Mouse (Mus musculus) intestine, embryonic 16.5 days (tissue): ENCODE data around the gene Cdc123. TPM values are rescaled to one million over a fixed set of nuclear protein-coding genes. Genes with fewer than 3 reads are reported as not detected.

ENCODE experiments used
- ATAC-seq: fragments of 200-750 bp; cut with Nextera tagmentation; 2 replicates; pipeline ENCODE4 v1.8.0; 2017; ENCODE audit warnings: moderate TSS enrichment, moderate library complexity
- H3K27ac ChIP-seq: fragments of 300-500 bp; sonication (generic); 2 replicates; pipeline ENCODE4 v1.5.1; 2014; ENCODE audit warnings: mild to moderate bottlenecking, low read length
- H3K27me3 ChIP-seq: fragments of 300-500 bp; sonication (generic); replicated peaks from 2 replicates; pipeline ENCODE4 v1.6.1; 2014; ENCODE audit warnings: low read length, control low read depth, mixed read lengths; ENCODE audit not compliant: control insufficient read depth, insufficient read depth
- H3K36me3 ChIP-seq: fragments of 300-500 bp; sonication (generic); 2 replicates; pipeline ENCODE4 v1.6.1; 2014; ENCODE audit warnings: low read length, control low read depth; ENCODE audit not compliant: control insufficient read depth, insufficient read depth
- H3K4me1 ChIP-seq: fragments of 300-500 bp; sonication (generic); 2 replicates; pipeline ENCODE4 v1.6.1; 2014; ENCODE audit warnings: low read length, control low read depth, mixed read lengths; ENCODE audit not compliant: control insufficient read depth, insufficient read depth
- H3K4me2 ChIP-seq: fragments of 300-500 bp; sonication (generic); 2 replicates; pipeline ENCODE4 v1.6.1; 2014; ENCODE audit warnings: low read depth, low read length, control low read depth
- H3K4me3 ChIP-seq: fragments of 300-500 bp; sonication (generic); 2 replicates; pipeline ENCODE4 v1.5.1; 2014; ENCODE audit warnings: mild to moderate bottlenecking, low read length
- H3K9ac ChIP-seq: fragments of 300-500 bp; sonication (generic); 2 replicates; pipeline ENCODE4 v1.6.1; 2014; ENCODE audit warnings: low read depth, low read length
- H3K9me3 ChIP-seq: fragments of 300-500 bp; sonication (generic); 2 replicates; pipeline ENCODE4 v1.6.1; 2016; ENCODE audit warnings: low read length, control low read depth; ENCODE audit not compliant: control insufficient read depth
- WGBS: fragments of 180-500 bp; shearing (Covaris S2); extraction: QIAGEN DNeasy Blood & Tissue Kit; methylation state at CpG from one replicate; pipeline ENCODE4 v1.1.7; 2014; 5-methylcytosine and 5-hydroxymethylcytosine counted together
- polyA plus RNA-seq: library from polyadenylated mRNA; unstranded; fragments of >200 nt; fragmentation: Nextera tagmentation; extraction: Ambion mirVana; gene quantifications from 2 replicates; pipeline ENCODE4 v1.2.1, GENCODE M21; 2015

The Cdc123 gene
- polyA plus RNA-seq, 1 experiment from 2014 or later: 227 TPM

GRCm38 (mm10) chr2:5793771-5794170 is 51.2 kb downstream of the Cdc123 start:
- Histone ChIP-seq H3K27me3 (no peaks in the 10 kb centered on the region), H3K9ac (no peak overlapping the region), H3K4me1 (no peaks in the 10 kb centered on the region), H3K27ac (no peak overlapping the region), H3K9me3 (no peaks in the 10 kb centered on the region), H3K4me3 (no peak overlapping the region), H3K36me3 (peaks cover 21% of the 10 kb centered on the region), H3K4me2 (no peak overlapping the region)
- whole genome bisulfite sequencing: 85% methylated on average over 10 of the region's 10 CpGs
- no peak for ATAC-seq

DNA sequence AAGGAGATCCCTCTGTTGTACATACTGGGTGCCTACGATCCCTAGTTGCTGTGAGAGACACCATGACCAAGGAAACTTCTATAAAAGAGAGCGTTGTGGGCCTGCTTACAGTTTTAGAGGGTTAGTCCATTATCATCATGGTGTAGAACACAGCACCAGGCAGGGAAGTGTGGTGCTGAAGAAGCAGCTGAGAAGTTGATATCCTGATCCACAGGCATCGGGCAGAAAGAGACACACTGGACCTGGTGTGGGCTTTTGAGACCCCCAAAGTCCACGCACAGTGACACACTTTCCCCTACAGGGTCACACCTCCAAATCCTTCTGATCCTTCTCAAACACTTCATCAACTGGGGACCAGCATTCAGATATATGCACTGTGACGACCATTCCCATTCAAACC is 52.9 kb downstream of the Cdc123 start:
- H3K9ac ChIP-seq: no peak overlapping the region
- H3K27me3 ChIP-seq: no peaks in the 10 kb centered on the region
- H3K4me3 ChIP-seq: no peak overlapping the region
- H3K4me1 ChIP-seq: no peaks in the 10 kb centered on the region
- H3K4me2 ChIP-seq: no peak overlapping the region
- no peak for ATAC-seq
- H3K9me3 ChIP-seq: no peaks in the 10 kb centered on the region
- H3K27ac ChIP-seq: no peak overlapping the region
- H3K36me3 ChIP-seq: peaks cover 18% of the 10 kb centered on the region
- WGBS: 94% methylated on average over 5 of the region's 5 CpGs

DNA sequence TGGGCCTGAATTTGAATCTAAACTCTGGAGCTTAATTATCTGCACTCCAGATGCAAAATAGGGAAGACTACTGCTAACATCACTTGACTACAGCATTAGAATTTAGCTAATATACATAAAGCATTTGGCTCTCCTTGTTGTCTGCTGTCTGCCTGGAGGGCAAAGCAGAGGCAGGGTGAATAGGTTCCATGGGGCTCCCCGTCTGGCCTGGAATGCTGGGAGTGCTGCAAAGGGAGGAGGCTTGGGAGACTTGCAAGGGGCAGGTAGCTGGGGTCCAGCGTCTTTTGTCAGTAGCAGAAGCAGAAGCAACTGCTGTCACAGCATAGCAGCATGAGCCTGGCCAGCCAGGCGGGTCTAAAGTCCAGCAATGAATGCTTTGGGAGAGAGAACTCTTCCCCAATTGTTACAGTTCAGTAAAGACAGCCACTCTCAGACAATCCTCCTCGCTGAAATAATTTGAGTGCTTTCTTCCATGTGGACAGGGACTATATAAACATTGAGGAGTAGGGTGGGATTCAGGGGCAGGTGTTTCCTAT is 55.3 kb downstream of the Cdc123 start:
- Histone ChIP-seq H3K4me1 (no peaks in the 10 kb centered on the region), H3K9ac (no peak overlapping the region), H3K4me2 (no peak overlapping the region), H3K36me3 (peaks cover 10% of the 10 kb centered on the region), H3K27ac (no peak overlapping the region), H3K27me3 (no peaks in the 10 kb centered on the region), H3K9me3 (no peaks in the 10 kb centered on the region), H3K4me3 (no peak overlapping the region)
- 23% methylated on average over 4 of the region's 4 CpGs for WGBS
- no peak for ATAC-seq

DNA sequence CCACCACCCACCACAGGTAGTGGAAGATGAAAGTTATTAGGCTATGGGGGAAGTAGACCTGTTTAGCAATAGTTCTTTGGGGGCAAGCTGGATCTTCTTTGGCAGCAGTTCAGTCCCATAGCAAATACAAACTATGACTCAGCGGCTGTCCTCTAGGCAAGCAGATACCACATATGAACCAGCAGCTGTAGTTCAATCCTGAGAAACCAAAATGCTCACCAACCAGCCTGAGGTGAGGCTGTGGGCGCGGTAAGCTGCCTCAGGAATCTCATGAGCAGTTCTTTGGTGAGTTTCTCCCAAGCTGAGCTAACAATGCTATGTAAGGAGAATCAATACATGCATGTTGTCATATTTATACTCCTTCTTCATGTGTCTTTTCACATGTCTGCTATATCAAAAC is 57.6 kb downstream of the Cdc123 start:
- no peaks in the 10 kb centered on the region for H3K9me3 ChIP-seq
- no peaks in the 10 kb centered on the region for H3K36me3 ChIP-seq
- WGBS: 90% methylated on average over 3 of the region's 3 CpGs
- no peak for ATAC-seq
- H3K4me3 ChIP-seq: no peak overlapping the region
- H3K9ac ChIP-seq: no peak overlapping the region
- H3K4me1 ChIP-seq: no peaks in the 10 kb centered on the region
- no peaks in the 10 kb centered on the region for H3K27me3 ChIP-seq
- no peak overlapping the region for H3K4me2 ChIP-seq
- no peak overlapping the region for H3K27ac ChIP-seq

- H3K27ac ChIP-seq: no peak overlapping the region
- H3K36me3 ChIP-seq: no peaks in the 10 kb centered on the region
- no peak for ATAC-seq
- 77% methylated on average over 2 of the region's 2 CpGs for WGBS
- no peaks in the 10 kb centered on the region for H3K9me3 ChIP-seq
- no peak overlapping the region for H3K9ac ChIP-seq
- no peaks in the 10 kb centered on the region for H3K4me1 ChIP-seq
- H3K4me3 ChIP-seq: no peak overlapping the region
- H3K27me3 ChIP-seq: no peaks in the 10 kb centered on the region
- H3K4me2 ChIP-seq: no peak overlapping the region
Observed at GRCm38 (mm10) chr2:5772464-5772863, 72.5 kb downstream of the Cdc123 start.

GRCm38 (mm10) chr2:5770708-5771241 is 74.2 kb downstream of the Cdc123 start:
- H3K4me1 ChIP-seq: no peaks in the 10 kb centered on the region
- no peaks in the 10 kb centered on the region for H3K36me3 ChIP-seq
- WGBS: 47% methylated on average over 8 of the region's 8 CpGs
- no peak overlapping the region for H3K27ac ChIP-seq
- no peak for ATAC-seq
- no peak overlapping the region for H3K4me2 ChIP-seq
- no peaks in the 10 kb centered on the region for H3K27me3 ChIP-seq
- H3K9me3 ChIP-seq: no peaks in the 10 kb centered on the region
- no peak overlapping the region for H3K9ac ChIP-seq
- H3K4me3 ChIP-seq: no peak overlapping the region

DNA sequence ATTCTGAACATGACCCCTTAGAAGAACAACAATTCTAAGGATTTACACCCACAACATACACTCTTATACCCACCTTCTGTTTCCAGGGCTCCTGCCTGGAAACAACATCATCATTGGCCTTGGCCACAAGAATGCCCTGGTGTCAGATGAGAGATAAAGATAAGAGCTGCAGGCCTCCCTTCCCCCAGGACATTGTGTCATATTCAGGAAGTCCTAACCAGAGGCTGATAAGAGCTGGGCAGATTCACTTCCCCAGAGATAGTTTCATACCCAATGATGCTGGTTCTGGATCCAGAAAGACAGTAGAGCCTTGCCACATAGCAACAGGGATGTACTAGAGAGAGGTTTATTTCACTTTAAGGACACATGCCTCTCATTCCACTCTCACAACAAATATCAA is 75.3 kb downstream of the Cdc123 start:
- Histone ChIP-seq H3K4me3 (no peak overlapping the region), H3K9ac (no peak overlapping the region), H3K4me2 (no peak overlapping the region), H3K9me3 (no peaks in the 10 kb centered on the region), H3K4me1 (no peaks in the 10 kb centered on the region), H3K36me3 (no peaks in the 10 kb centered on the region), H3K27ac (no peak overlapping the region), H3K27me3 (no peaks in the 10 kb centered on the region)
- no peak for ATAC-seq

DNA sequence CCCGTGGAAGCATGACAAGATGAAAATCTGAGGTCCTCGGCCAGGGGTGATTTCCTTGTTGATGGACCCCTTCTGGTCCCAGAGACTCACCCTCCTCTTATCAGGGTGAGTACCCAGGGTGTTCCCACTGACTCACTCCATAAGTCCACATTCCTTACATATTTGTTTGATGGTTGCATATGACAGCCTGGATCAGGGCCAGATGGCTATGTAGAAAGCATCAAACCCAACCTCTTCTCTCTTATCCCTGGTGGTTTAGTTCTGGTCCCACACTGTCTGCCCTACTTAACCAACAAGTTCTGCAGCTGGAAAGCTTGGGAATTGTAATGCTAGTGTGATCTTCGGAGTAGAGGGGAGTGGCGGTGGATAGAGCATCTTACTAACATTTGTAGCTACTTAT is 76.0 kb downstream of the Cdc123 start:
- Histone ChIP-seq H3K4me2 (no peak overlapping the region), H3K27ac (no peak overlapping the region), H3K4me3 (no peak overlapping the region), H3K9me3 (no peaks in the 10 kb centered on the region), H3K36me3 (no peaks in the 10 kb centered on the region), H3K4me1 (no peaks in the 10 kb centered on the region), H3K27me3 (no peaks in the 10 kb centered on the region), H3K9ac (no peak overlapping the region)
- ATAC-seq: no peak; the same call in 1 of the 2 replicates
- 91% methylated on average over 4 of the region's 4 CpGs for WGBS

DNA sequence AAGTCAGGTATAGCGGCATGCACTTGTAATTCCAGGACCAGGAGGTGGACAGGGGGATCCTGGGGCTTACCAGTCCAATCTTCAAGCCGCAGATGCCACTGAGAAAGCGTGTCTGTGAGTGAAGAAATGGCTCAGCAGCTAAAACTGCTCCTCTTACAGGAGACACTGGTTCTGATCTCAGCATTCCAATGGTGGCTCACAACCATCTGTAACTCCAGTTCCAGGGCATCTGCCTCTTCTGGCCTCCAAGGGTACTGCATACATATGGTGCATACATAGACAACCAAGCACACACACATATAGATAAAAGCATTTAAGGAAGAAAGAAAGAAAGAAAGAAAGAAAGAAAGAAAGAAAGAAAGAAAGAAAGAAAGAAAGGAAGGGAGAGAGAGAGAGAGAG is 82.9 kb downstream of the Cdc123 start:
- no peak overlapping the region for H3K27ac ChIP-seq
- 84% methylated on average over 3 of the region's 3 CpGs for WGBS
- H3K9me3 ChIP-seq: no peaks in the 10 kb centered on the region
- no peaks in the 10 kb centered on the region for H3K36me3 ChIP-seq
- H3K27me3 ChIP-seq: no peaks in the 10 kb centered on the region
- H3K4me3 ChIP-seq: no peak overlapping the region
- H3K4me1 ChIP-seq: no peaks in the 10 kb centered on the region
- H3K9ac ChIP-seq: no peak overlapping the region
- no peak overlapping the region for H3K4me2 ChIP-seq
- ATAC-seq: no peak

GRCm38 (mm10) chr2:5760479-5761008 is 84.4 kb downstream of the Cdc123 start:
- H3K9me3 ChIP-seq: no peaks in the 10 kb centered on the region
- no peaks in the 10 kb centered on the region for H3K36me3 ChIP-seq
- no peaks in the 10 kb centered on the region for H3K4me1 ChIP-seq
- H3K9ac ChIP-seq: no peak overlapping the region
- no peaks in the 10 kb centered on the region for H3K27me3 ChIP-seq
- no peak overlapping the region for H3K27ac ChIP-seq
- 97% methylated on average over 8 of the region's 8 CpGs for WGBS
- ATAC-seq: no peak
- H3K4me2 ChIP-seq: no peak overlapping the region
- H3K4me3 ChIP-seq: no peak overlapping the region
